Mouse (Mus musculus) heart, embryonic 13.5 days (tissue): ENCODE data around the gene Slc10a1. TPM values are rescaled to one million over a fixed set of nuclear protein-coding genes. Genes with fewer than 3 reads are reported as not detected.

ENCODE experiments used
- ATAC-seq: fragments of 200-750 bp; cut with Nextera tagmentation; 2 replicates; pipeline ENCODE4 v1.8.0; 2017; ENCODE audit warnings: moderate TSS enrichment; ENCODE audit not compliant: insufficient number of reproducible peaks, low FRiP score, low TSS enrichment; ENCODE audit errors: extremely low read depth
- H3K27ac ChIP-seq: fragments of 300-500 bp; sonication (generic); replicated peaks from 2 replicates; pipeline ENCODE4 v1.5.1; 2015; ENCODE audit warnings: moderate library complexity, mild to moderate bottlenecking, inconsistent platforms
- H3K27me3 ChIP-seq: fragments of 300-500 bp; sonication (generic); replicated peaks from 2 replicates; pipeline ENCODE4 v1.6.1; 2015; ENCODE audit warnings: mild to moderate bottlenecking, inconsistent platforms
- H3K36me3 ChIP-seq: fragments of 300-500 bp; sonication (generic); 2 replicates; pipeline ENCODE4 v1.6.1; 2015; ENCODE audit warnings: mild to moderate bottlenecking, inconsistent platforms
- H3K4me1 ChIP-seq: fragments of 300-500 bp; sonication (generic); 2 replicates; pipeline ENCODE4 v1.6.1; 2015; ENCODE audit warnings: inconsistent platforms
- H3K4me2 ChIP-seq: fragments of 300-500 bp; sonication (generic); 2 replicates; pipeline ENCODE4 v1.6.1; 2015; ENCODE audit warnings: inconsistent platforms, mild to moderate bottlenecking, moderate library complexity
- H3K4me3 ChIP-seq: fragments of 300-500 bp; sonication (generic); 2 replicates; pipeline ENCODE4 v1.5.1; 2015; ENCODE audit warnings: moderate library complexity, mild to moderate bottlenecking, inconsistent platforms
- H3K9ac ChIP-seq: fragments of 300-500 bp; sonication (generic); 2 replicates; pipeline ENCODE4 v1.6.1; 2015; ENCODE audit warnings: inconsistent platforms, mild to moderate bottlenecking, moderate library complexity
- H3K9me3 ChIP-seq: fragments of 300-500 bp; sonication (generic); 2 replicates; pipeline ENCODE4 v1.6.1; 2016; ENCODE audit warnings: inconsistent platforms
- WGBS: fragments of 180-500 bp; shearing (Covaris S2); methylation state at CpG from one replicate; pipeline ENCODE4 v1.1.7; 2015; ENCODE audit warnings: mixed read lengths; 5-methylcytosine and 5-hydroxymethylcytosine counted together
- polyA plus RNA-seq: library from polyadenylated mRNA; unstranded; fragments of >200 nt; fragmentation: Nextera tagmentation; extraction: Ambion mirVana; gene quantifications from 2 replicates; pipeline ENCODE4 v1.2.1, GENCODE M21; 2015

Gene Slc10a1
- polyA plus RNA-seq, 1 experiment from 2014 or later = 0.47 TPM

DNA sequence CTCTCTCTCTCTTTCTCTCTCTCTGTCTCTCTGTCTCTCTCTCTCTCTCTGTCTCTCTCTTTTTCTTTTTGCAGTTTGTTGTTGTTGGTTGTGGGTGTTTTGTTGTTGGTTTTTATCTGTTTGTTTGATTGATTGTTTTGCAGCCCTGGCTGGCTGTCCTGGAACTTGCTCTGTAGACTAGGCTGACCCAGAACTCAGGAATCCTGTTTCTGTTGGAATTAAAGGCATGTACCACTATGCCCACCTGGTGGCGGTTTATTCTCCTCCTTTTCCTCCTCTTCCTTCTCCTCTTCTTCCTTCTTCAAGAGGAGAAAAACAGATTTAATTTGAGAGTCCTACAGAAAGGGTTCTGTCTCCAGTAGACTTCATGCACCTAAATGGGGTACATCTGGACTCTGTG is 41.0 kb downstream of the Slc10a1 start:
- Histone ChIP-seq H3K9ac (no peak overlapping the region), H3K4me1 (peaks cover 17% of the 10 kb centered on the region), H3K4me2 (no peak overlapping the region), H3K27me3 (no peaks in the 10 kb centered on the region), H3K4me3 (no peak overlapping the region), H3K27ac (no peak overlapping the region), H3K36me3 (no peaks in the 10 kb centered on the region), H3K9me3 (no peaks in the 10 kb centered on the region)
- 65% methylated on average over 1 of the region's 1 CpGs for WGBS
- no peak for ATAC-seq

DNA sequence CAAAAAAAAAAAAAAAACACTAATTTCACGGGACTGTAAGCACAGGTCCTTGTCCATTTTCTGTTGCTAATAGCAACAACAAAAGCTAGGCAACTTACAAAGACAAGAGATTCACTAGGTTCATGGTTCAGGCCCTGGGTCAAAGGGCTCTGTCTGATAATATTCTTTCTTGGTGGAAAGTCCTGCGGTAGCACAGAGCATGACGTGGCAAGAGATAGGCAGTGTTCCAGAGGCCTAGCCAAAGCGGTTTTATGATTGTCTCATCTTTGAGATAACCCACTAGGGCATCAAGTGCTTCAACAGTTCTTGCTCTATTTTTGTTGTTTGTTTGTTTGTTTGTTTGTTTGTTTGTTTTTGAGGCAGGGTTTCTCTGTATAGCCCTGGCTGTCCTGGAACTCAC is 42.0 kb downstream of the Slc10a1 start:
- 55% methylated on average over 4 of the region's 4 CpGs for WGBS
- Histone ChIP-seq H3K36me3 (no peaks in the 10 kb centered on the region), H3K27ac (no peak overlapping the region), H3K27me3 (0 out of 2 replicates have a peak, but pooled peaks cover 9% of the 10 kb centered on the region), H3K4me2 (no peak overlapping the region), H3K4me3 (no peak overlapping the region), H3K9me3 (no peaks in the 10 kb centered on the region), H3K9ac (no peak overlapping the region), H3K4me1 (peaks cover 17% of the 10 kb centered on the region)
- ATAC-seq = no peak

DNA sequence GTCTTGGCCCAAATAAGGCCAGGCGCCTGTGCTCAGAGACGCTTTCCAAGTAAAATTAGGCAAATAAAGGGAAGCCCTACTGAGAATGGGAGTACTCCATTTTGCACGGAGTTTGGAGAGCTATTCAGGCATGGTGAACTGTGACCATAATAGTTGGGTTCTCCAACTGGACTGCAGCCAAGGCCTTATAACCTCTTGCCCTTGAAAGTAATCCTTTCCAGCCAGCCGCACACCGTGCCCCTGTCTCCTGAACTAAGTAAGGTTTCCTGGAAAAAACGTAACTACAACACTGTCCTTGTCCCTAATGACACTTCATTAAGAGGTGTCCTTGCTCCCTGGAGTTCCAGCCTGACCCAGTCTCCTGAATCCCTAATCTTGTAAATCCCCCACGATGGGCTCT is 42.6 kb downstream of the Slc10a1 start:
- Histone ChIP-seq H3K36me3 (no peaks in the 10 kb centered on the region), H3K4me3 (no peak overlapping the region), H3K27me3 (peaks cover 9% of the 10 kb centered on the region; the same call in 1 of the 2 replicates), H3K27ac (no peak overlapping the region), H3K9me3 (no peaks in the 10 kb centered on the region), H3K4me2 (no peak overlapping the region), H3K4me1 (peaks cover 17% of the 10 kb centered on the region), H3K9ac (no peak overlapping the region)
- no peak for ATAC-seq
- 37% methylated on average over 7 of the region's 7 CpGs for WGBS

DNA sequence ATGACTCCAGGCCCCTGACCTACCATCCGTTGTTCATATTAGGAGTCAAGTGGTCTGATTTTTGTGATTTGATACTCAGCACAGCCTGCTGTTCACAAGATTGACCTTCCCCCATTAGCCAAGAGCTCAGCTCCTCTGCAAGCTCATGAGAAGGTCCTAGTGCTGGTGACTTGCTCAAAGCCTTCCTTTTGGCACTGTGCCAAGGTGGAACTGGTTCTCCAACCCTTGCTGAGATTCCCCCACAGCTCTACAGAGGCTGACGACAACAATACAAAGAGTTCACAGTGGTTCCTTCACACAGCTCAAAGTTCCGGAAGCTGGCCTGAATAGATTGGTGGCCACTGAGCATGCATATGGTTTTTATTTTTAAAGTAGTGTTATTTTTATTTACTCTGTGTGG is 44.3 kb downstream of the Slc10a1 start:
- Histone ChIP-seq H3K27me3 (peaks cover 9% of the 10 kb centered on the region; the same call in 1 of the 2 replicates), H3K4me3 (no peak overlapping the region), H3K9ac (no peak overlapping the region), H3K27ac (no peak overlapping the region), H3K4me1 (peaks cover 17% of the 10 kb centered on the region), H3K36me3 (no peaks in the 10 kb centered on the region), H3K4me2 (no peak overlapping the region), H3K9me3 (no peaks in the 10 kb centered on the region)
- 49% methylated on average over 3 of the region's 3 CpGs for WGBS
- ATAC-seq = no peak

DNA sequence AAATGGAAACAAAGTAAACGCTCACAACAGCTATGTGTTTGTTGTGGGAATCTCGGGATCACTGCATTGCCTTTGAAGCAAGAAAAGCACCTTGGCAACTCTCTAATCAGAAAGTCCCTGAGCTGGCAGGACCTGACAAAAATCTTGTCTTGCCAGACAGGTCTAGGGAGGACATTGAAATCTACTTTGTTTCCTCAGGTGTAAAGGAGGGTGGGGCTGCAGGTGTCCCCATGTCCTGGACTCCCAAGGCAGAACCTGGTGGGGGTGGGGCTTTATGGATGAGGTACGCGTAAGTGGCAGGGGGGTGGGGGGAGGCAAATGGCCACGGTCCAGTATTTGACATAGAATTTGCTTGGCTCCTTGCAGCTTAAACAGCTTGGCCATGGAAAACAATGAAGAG is 44.9 kb downstream of the Slc10a1 start:
- ATAC-seq = no peak

DNA sequence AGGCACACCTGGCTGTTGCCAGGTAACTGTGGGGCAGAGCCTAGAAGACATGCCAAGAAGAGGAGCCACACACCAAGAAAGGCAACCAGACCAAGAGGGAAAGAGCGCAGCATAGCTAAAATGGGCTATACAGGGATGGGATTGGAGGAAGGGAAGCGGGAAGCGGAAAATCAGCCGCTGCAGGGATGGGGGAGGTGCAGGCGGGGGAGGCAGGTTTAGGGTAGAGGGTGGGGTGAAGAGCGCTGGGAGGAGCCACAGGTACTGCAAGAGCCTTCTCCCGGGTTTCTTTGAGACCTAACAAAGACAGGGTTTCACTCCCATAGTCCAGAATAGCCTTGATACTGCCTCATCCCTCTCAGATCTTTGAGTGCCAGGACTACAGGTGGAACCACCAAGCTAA is 45.6 kb downstream of the Slc10a1 start:
- peaks cover 17% of the 10 kb centered on the region for H3K4me1 ChIP-seq
- no peaks in the 10 kb centered on the region for H3K36me3 ChIP-seq
- no peak overlapping the region for H3K4me3 ChIP-seq
- WGBS = 5% methylated on average over 7 of the region's 7 CpGs
- no peak for ATAC-seq
- peak overlapping the region; percentile 46 for H3K4me2 ChIP-seq
- H3K9ac ChIP-seq = 0 out of 2 replicates have a peak overlapping the region, but pooled peaks have one; percentile 33
- no peak overlapping the region for H3K27ac ChIP-seq
- H3K9me3 ChIP-seq = no peaks in the 10 kb centered on the region
- H3K27me3 ChIP-seq = peaks cover 9% of the 10 kb centered on the region; the same call in 1 of the 2 replicates

More for the DNA sequence above, 44.9 kb downstream of the Slc10a1 start:
- H3K9ac ChIP-seq = no peak overlapping the region
- no peak overlapping the region for H3K27ac ChIP-seq
- peaks cover 17% of the 10 kb centered on the region for H3K4me1 ChIP-seq
- H3K9me3 ChIP-seq = no peaks in the 10 kb centered on the region
- peaks cover 9% of the 10 kb centered on the region; the same call in 1 of the 2 replicates for H3K27me3 ChIP-seq
- 56% methylated on average over 5 of the region's 5 CpGs for WGBS
- no peak overlapping the region for H3K4me2 ChIP-seq
- H3K36me3 ChIP-seq = no peaks in the 10 kb centered on the region
- H3K4me3 ChIP-seq = no peak overlapping the region

DNA sequence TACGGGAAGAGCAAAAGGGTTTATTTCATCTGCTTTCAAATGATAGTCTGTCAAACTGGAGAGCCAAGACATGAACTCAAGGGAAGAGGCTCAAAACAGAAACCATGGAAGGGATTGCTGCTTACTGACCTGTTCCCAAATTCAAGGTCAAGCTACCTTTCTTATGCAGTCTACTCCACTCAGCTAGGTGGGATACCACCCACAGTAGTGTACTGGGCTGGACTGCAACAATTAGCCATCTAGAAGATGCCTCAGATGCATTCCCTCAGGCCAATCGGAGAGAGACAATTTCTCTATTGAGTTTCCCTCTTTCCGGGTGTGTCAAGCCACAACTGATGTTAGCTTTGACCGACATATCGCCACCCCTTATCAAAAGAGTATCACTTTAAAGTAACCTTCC is 47.2 kb downstream of the Slc10a1 start:
- Histone ChIP-seq H3K4me1 (peaks cover 17% of the 10 kb centered on the region), H3K9me3 (no peaks in the 10 kb centered on the region), H3K9ac (no peak overlapping the region), H3K27me3 (peaks cover 9% of the 10 kb centered on the region; the same call in 1 of the 2 replicates), H3K4me2 (no peak overlapping the region), H3K27ac (no peak overlapping the region), H3K4me3 (no peak overlapping the region), H3K36me3 (no peaks in the 10 kb centered on the region)
- no peak for ATAC-seq
- WGBS = 85% methylated on average over 5 of the region's 5 CpGs

DNA sequence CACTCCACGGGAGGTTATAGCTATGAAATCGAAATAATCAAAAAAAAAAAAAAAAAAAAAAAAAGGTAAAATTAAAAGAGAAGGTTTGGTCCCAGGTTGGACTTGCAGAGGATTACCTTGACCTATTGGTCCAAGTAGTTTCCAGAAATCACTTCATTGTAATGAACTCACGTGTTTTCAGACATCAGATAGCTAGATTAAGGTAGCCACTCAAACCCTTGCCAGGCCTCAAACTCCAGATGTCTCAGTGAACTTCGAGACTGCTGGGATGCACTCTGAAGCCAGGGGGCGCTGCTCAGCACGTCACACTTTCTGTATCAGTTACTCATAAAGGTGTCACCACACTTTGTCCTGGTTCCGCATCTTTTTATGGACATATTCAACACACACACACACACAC is 50.7 kb downstream of the Slc10a1 start:
- no peak for ATAC-seq
- WGBS = 48% methylated on average over 7 of the region's 7 CpGs

DNA sequence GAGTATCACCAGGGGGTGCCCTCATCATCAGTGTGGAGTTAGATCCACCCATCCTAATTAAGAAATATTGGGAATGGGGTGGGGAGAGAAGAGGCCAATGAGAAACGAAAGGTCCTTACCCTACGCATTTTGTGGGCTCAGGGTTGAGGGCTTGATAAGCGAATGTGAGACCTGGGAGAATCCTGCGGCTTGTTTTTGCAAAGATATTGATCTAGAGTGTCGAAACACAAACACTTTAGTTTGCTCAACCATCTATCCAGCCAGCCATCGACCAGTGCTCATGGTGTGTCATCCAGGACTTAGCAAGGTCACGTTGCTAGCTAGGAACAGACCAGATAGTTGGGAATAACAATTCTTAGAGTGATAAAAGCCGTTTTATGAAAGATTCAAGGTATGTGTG is 58.9 kb downstream of the Slc10a1 start:
- H3K4me1 ChIP-seq = no peaks in the 10 kb centered on the region
- H3K9me3 ChIP-seq = no peaks in the 10 kb centered on the region
- no peaks in the 10 kb centered on the region for H3K36me3 ChIP-seq
- no peak overlapping the region for H3K27ac ChIP-seq
- H3K4me2 ChIP-seq = no peak overlapping the region
- no peaks in the 10 kb centered on the region for H3K27me3 ChIP-seq
- H3K4me3 ChIP-seq = no peak overlapping the region
- WGBS = 68% methylated on average over 8 of the region's 8 CpGs
- ATAC-seq = no peak
- H3K9ac ChIP-seq = no peak overlapping the region

More for the DNA sequence above, 50.7 kb downstream of the Slc10a1 start:
- Histone ChIP-seq H3K9ac (no peak overlapping the region), H3K4me3 (no peak overlapping the region), H3K36me3 (no peaks in the 10 kb centered on the region), H3K27ac (no peak overlapping the region), H3K4me1 (peaks cover under 1% of the 10 kb centered on the region; the same call in 1 of the 2 replicates), H3K4me2 (no peak overlapping the region), H3K27me3 (peaks cover 9% of the 10 kb centered on the region; the same call in 1 of the 2 replicates), H3K9me3 (no peaks in the 10 kb centered on the region)

Other genes starting within 250 kb of the Slc10a1 start
- gene Ccdc177, start 208.0 kb downstream of the Slc10a1 start, polyA plus RNA-seq = 0.03 TPM in 1 of 2 replicates, not detected in the other
- gene Susd6, start 178.2 kb downstream of the Slc10a1 start, polyA plus RNA-seq = 13.6 and 14.3 TPM in 2 replicates
- 328 and 339 TPM in 2 replicates for gene Srsf5, start 23.2 kb downstream of the Slc10a1 start, polyA plus RNA-seq
- gene Smoc1, start 58.1 kb upstream of the Slc10a1 start, polyA plus RNA-seq = 7.3 and 7.5 TPM in 2 replicates